Mouse (Mus musculus): ENCODE measurements at regions not wholly inside any gene's neighbourhood (a gene's known extent, or its start where the extent isn't known, plus 50 kb on each side); places are given as distances from the start of the nearest gene placed in this dataset.

DNA sequence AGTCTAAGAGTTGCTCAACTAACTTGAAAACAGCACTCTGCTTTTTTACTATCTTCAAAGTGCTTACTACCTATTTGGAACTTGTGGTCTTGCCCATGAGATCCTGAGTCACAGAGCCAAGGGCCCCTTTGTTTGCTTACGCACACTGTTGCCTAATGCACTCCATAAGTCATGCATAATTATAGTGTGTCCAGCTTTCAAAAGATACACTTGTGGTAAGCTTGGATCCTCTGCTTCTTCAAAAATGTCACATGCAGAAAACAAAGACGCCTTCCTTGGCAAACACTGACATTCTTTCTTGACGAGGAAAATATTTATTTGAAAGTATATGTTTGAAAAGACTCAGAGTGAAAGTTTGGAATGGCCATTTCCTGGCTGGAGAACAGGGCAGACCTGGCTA is 2082.3 kb downstream of the 4930444P10Rik start:
- no peak for ATAC-seq (ENCODE audit: low FRiP score, low TSS enrichment)
- Histone ChIP-seq H3K27me3 (ENCODE audit: control insufficient read depth, insufficient read depth, low read length) (no peaks in the 10 kb centered on the region), H3K4me1 (ENCODE audit: control insufficient read depth, insufficient read depth, low read length) (no peaks in the 10 kb centered on the region), H3K27ac (ENCODE audit: low read depth, low read length) (no peak overlapping the region), H3K4me2 (replicated peaks; ENCODE audit: low read depth, low read length) (no peak overlapping the region), H3K9ac (ENCODE audit: low read depth, low read length) (no peak overlapping the region), H3K9me3 (ENCODE audit: control insufficient read depth, low read length) (no peaks in the 10 kb centered on the region), H3K4me3 (ENCODE audit: low read length) (no peak overlapping the region), H3K36me3 (ENCODE audit: control insufficient read depth, insufficient read depth, low read length) (no peaks in the 10 kb centered on the region)
- 85% methylated on average over 3 of the region's 3 CpGs for WGBS

DNA sequence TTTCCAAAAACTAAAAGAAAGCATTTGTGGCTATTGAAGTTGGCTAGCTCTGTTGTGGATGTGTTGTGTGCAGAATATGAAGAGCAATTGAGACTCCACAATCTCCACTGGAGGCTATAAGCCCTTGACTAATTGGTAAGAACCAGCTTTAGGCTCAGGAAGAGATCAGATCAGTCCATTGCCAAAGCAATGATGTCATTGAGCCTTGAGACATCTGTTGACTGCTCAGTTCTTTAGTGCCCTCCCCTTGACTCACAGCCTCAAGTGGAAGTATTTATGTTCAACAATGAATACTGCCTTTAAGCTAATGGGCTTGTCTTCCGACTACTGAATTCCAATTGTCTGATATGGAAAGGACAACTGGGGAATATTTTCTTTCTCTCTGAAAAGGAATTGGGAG is 2090.6 kb downstream of the 4930444P10Rik start:
- no peaks in the 10 kb centered on the region for H3K36me3 ChIP-seq (ENCODE audit: control insufficient read depth, insufficient read depth, low read length)
- no peak for ATAC-seq (ENCODE audit: low FRiP score, low TSS enrichment)
- H3K9me3 ChIP-seq (ENCODE audit: control insufficient read depth, low read length): no peaks in the 10 kb centered on the region
- H3K4me1 ChIP-seq (ENCODE audit: control insufficient read depth, insufficient read depth, low read length): no peaks in the 10 kb centered on the region
- H3K27ac ChIP-seq (ENCODE audit: low read depth, low read length): no peak overlapping the region
- H3K9ac ChIP-seq (ENCODE audit: low read depth, low read length): no peak overlapping the region
- no peak overlapping the region for H3K4me2 ChIP-seq (replicated peaks; ENCODE audit: low read depth, low read length)
- H3K4me3 ChIP-seq (ENCODE audit: low read length): no peak overlapping the region
- no peaks in the 10 kb centered on the region for H3K27me3 ChIP-seq (ENCODE audit: control insufficient read depth, insufficient read depth, low read length)
- WGBS: 55% methylated on average over 1 of the region's 1 CpGs

DNA sequence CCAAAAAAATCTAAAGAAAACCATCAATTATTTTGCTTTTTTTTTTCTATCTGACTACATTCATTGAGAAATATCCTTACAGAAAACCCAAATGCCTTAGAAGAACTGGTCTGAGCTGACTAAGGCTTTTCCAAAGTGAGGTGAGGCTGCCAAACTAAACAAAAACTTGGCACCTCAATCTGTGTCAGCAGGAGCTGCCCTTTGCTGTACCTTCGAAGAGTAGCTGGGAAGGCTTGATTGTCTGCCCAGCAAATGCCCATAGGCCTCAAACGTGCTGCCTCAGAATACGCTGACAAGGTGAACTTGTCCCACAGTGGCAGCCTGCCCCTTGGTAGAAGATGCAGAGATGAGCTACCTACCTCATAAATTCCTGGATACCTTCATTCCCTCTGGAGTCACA is 2091.7 kb downstream of the 4930444P10Rik start:
- Histone ChIP-seq H3K9me3 (ENCODE audit: control insufficient read depth, low read length) (no peaks in the 10 kb centered on the region), H3K4me1 (ENCODE audit: control insufficient read depth, insufficient read depth, low read length) (no peaks in the 10 kb centered on the region), H3K4me2 (replicated peaks; ENCODE audit: low read depth, low read length) (no peak overlapping the region), H3K27ac (ENCODE audit: low read depth, low read length) (no peak overlapping the region), H3K27me3 (ENCODE audit: control insufficient read depth, insufficient read depth, low read length) (no peaks in the 10 kb centered on the region), H3K4me3 (ENCODE audit: low read length) (no peak overlapping the region), H3K36me3 (ENCODE audit: control insufficient read depth, insufficient read depth, low read length) (no peaks in the 10 kb centered on the region), H3K9ac (ENCODE audit: low read depth, low read length) (no peak overlapping the region)
- no peak for ATAC-seq (ENCODE audit: low FRiP score, low TSS enrichment)
- 37% methylated on average over 3 of the region's 3 CpGs for WGBS

DNA sequence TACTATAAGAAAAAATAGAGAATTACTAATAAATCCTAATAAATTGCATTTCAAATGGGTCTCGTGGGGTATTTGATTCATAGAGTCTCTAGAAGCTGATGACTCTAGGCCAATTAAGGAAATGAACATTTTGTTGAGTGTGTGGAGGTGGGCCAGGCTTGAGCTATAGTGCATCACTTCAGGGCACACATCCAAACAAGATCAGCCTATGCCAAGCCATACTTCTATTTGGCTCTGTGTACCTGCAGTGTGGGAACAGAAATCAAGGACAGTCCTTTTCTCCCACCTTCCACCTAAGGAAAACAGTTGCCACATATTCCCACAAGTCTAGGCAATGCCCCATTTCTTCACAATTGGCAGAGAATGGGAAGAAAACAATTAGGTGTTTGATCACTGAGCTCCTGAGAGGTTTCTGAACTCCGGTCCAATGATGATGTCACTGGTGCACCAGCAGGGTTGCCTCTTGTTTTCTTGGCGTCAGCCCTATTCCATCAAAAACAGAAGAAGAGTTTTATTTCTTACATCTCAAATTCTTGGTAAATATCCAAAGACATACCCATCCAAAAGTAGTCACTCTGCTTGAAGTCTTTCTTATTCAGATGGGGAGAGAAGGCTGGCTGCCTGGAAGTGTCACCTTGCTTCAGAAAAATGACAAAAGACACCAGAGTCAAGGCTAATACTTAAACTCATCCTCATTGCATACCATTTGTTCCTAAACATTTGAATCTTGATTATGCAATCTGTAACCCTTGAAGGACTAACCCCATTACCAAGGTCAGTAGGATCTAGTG is 2092.3 kb downstream of the 4930444P10Rik start:
- no peaks in the 10 kb centered on the region for H3K36me3 ChIP-seq (ENCODE audit: control insufficient read depth, insufficient read depth, low read length)
- H3K4me3 ChIP-seq (ENCODE audit: low read length): no peak overlapping the region
- H3K27me3 ChIP-seq (ENCODE audit: control insufficient read depth, insufficient read depth, low read length): no peaks in the 10 kb centered on the region
- no peak overlapping the region for H3K27ac ChIP-seq (ENCODE audit: low read depth, low read length)
- no peaks in the 10 kb centered on the region for H3K9me3 ChIP-seq (ENCODE audit: control insufficient read depth, low read length)
- no peak overlapping the region for H3K4me2 ChIP-seq (replicated peaks; ENCODE audit: low read depth, low read length)
- 76% methylated on average over 3 of the region's 3 CpGs for WGBS
- no peak for ATAC-seq (ENCODE audit: low FRiP score, low TSS enrichment)
- no peaks in the 10 kb centered on the region for H3K4me1 ChIP-seq (ENCODE audit: control insufficient read depth, insufficient read depth, low read length)
- H3K9ac ChIP-seq (ENCODE audit: low read depth, low read length): no peak overlapping the region

DNA sequence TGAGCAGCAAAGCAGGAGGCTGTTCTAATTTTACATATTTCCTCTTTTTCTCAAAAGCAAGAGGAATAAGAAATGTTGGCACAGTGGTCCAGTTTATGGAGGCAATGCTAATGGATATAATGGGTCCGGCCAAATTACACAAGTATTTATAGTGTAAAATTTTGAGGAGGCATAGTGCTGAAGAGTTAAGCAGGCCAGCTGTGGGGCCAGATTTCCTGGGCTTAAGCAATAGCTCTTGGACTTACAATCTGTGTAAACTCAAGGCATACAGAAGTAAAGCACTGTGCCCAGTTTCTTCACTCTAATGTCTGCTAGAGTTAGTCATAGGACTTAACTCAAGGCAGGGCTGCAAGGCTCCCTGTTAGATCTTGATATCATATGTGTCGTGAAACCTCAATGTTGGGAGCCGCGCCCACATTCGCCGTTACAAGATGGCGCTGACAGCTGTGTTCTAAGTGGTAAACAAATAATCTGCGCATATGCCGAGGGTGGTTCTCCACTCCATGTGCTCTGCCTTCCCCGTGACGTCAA is 2094.9 kb downstream of the 4930444P10Rik start:
- Histone ChIP-seq H3K27ac (ENCODE audit: low read depth, low read length) (no peak overlapping the region), H3K27me3 (ENCODE audit: control insufficient read depth, insufficient read depth, low read length) (no peaks in the 10 kb centered on the region), H3K4me2 (replicated peaks; ENCODE audit: low read depth, low read length) (no peak overlapping the region), H3K9me3 (ENCODE audit: control insufficient read depth, low read length) (no peaks in the 10 kb centered on the region), H3K9ac (ENCODE audit: low read depth, low read length) (no peak overlapping the region), H3K4me1 (ENCODE audit: control insufficient read depth, insufficient read depth, low read length) (no peaks in the 10 kb centered on the region), H3K36me3 (ENCODE audit: control insufficient read depth, insufficient read depth, low read length) (no peaks in the 10 kb centered on the region), H3K4me3 (ENCODE audit: low read length) (no peak overlapping the region)
- 98% methylated on average over 7 of the region's 11 CpGs for WGBS
- ATAC-seq (ENCODE audit: low FRiP score, low TSS enrichment): no peak

DNA sequence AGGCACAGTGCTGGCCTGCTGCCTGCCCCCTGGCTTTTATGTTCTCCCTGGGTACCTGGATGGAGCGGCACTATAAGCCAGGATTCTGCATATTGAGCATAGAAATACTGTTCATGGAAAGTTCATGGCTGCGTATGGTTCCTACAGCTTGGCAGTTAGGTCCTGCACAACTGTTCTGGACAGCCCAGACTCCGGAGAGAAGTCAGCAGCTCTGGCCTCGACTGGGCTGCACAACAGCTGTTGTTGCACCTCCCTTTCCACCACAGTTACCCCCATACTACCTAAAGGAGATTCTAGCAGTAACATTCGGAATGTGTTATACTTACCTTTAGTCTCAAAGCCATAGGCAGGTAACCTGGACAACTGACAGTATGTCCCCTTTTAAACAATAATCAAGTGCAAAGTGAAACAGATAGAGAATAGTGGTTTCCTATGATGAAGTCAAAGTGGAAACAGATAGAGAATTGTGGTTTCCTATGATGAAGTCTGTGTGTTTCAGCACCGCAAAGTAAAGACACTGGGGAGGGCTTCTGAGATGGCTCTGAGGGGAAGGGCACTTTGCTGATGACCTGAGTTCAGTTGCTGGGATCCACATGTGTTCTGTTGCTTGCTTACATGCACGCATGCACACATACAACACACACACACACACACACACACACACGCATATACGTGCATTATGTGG is 2099.2 kb downstream of the 4930444P10Rik start:
- Histone ChIP-seq H3K36me3 (ENCODE audit: control insufficient read depth, insufficient read depth, low read length) (no peaks in the 10 kb centered on the region), H3K27ac (ENCODE audit: low read depth, low read length) (no peak overlapping the region), H3K4me2 (replicated peaks; ENCODE audit: low read depth, low read length) (no peak overlapping the region), H3K27me3 (ENCODE audit: control insufficient read depth, insufficient read depth, low read length) (no peaks in the 10 kb centered on the region), H3K4me1 (ENCODE audit: control insufficient read depth, insufficient read depth, low read length) (no peaks in the 10 kb centered on the region), H3K9me3 (ENCODE audit: control insufficient read depth, low read length) (no peaks in the 10 kb centered on the region), H3K4me3 (ENCODE audit: low read length) (no peak overlapping the region), H3K9ac (ENCODE audit: low read depth, low read length) (no peak overlapping the region)
- WGBS: 90% methylated on average over 9 of the region's 9 CpGs
- ATAC-seq (ENCODE audit: low FRiP score, low TSS enrichment): no peak

DNA sequence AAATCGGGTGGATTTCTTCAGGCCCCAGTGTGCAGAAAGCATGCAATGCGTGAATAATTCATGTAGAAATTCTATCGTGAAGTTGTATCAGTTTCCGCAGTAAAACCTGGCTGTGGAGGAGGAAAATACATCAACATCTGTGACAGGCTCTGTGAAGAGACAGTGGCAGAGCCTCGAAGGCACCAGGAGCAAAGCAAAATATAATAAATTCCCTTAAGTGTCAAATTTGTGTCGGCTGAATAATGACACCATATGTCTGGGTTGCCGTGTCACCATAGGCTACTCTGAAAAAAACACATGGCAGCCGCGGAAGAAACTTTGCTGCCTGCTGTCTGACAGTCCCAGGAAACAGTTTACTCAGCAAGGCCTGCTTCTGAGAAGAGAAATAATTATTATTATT is 2100.1 kb downstream of the 4930444P10Rik start:
- no peaks in the 10 kb centered on the region for H3K27me3 ChIP-seq (ENCODE audit: control insufficient read depth, insufficient read depth, low read length)
- no peak overlapping the region for H3K9ac ChIP-seq (ENCODE audit: low read depth, low read length)
- no peak overlapping the region for H3K4me3 ChIP-seq (ENCODE audit: low read length)
- H3K4me2 ChIP-seq (replicated peaks; ENCODE audit: low read depth, low read length): no peak overlapping the region
- peak; percentile 75; the same call in 1 of the 2 replicates for ATAC-seq (ENCODE audit: low FRiP score, low TSS enrichment)
- WGBS: 13% methylated on average over 9 of the region's 9 CpGs
- no peak overlapping the region for H3K27ac ChIP-seq (ENCODE audit: low read depth, low read length)
- no peaks in the 10 kb centered on the region for H3K36me3 ChIP-seq (ENCODE audit: control insufficient read depth, insufficient read depth, low read length)
- no peaks in the 10 kb centered on the region for H3K9me3 ChIP-seq (ENCODE audit: control insufficient read depth, low read length)
- H3K4me1 ChIP-seq (ENCODE audit: control insufficient read depth, insufficient read depth, low read length): no peaks in the 10 kb centered on the region

DNA sequence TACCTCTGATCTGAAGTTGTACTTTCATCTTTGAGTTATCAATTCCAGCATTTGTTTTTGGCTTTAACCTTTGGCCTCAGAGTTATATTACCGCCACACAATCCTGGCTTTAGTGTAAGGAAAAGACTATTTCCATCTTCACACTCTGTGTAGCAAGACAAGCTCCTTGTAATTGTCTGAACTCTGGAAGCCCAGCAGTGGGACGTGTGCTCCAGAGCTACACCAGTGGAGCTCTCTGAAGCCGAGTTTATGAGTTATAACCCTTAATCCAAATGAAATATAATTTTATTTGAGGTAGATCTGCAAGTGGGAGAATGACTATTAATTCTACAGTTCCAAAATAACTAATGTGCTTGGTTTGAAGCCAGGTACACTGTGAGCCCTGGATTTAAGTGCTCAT is 2103.8 kb downstream of the 4930444P10Rik start:
- Histone ChIP-seq H3K4me2 (replicated peaks; ENCODE audit: low read depth, low read length) (no peak overlapping the region), H3K4me3 (ENCODE audit: low read length) (no peak overlapping the region), H3K27me3 (ENCODE audit: control insufficient read depth, insufficient read depth, low read length) (no peaks in the 10 kb centered on the region), H3K36me3 (ENCODE audit: control insufficient read depth, insufficient read depth, low read length) (no peaks in the 10 kb centered on the region), H3K9me3 (ENCODE audit: control insufficient read depth, low read length) (no peaks in the 10 kb centered on the region), H3K27ac (ENCODE audit: low read depth, low read length) (no peak overlapping the region), H3K4me1 (ENCODE audit: control insufficient read depth, insufficient read depth, low read length) (no peaks in the 10 kb centered on the region), H3K9ac (ENCODE audit: low read depth, low read length) (no peak overlapping the region)
- no peak for ATAC-seq (ENCODE audit: low FRiP score, low TSS enrichment)
- 67% methylated on average over 3 of the region's 3 CpGs for WGBS

DNA sequence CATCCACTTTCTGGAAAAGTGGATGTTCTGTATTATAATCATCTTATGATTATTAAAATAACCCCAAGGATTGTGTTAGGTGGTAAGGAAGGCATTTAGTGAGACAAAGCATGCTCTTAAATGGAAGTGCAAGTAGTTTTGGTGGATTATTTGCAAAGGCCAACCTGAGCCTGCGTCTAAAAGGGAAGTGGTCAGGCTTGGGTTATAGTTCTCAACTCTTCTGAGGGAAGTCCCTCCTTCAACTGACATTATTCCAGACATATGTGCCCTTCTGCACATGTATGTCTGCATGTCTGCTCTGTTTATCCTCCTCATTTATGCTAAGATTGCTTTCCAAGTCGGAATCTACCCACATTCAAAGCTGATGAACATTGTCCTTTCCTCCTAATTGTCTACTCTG is 2108.3 kb downstream of the 4930444P10Rik start:
- no peaks in the 10 kb centered on the region for H3K9me3 ChIP-seq (ENCODE audit: control insufficient read depth, low read length)
- no peak overlapping the region for H3K4me2 ChIP-seq (replicated peaks; ENCODE audit: low read depth, low read length)
- no peak overlapping the region for H3K4me3 ChIP-seq (ENCODE audit: low read length)
- no peak overlapping the region for H3K27ac ChIP-seq (ENCODE audit: low read depth, low read length)
- ATAC-seq (ENCODE audit: low FRiP score, low TSS enrichment): no peak
- H3K9ac ChIP-seq (ENCODE audit: low read depth, low read length): no peak overlapping the region
- H3K27me3 ChIP-seq (ENCODE audit: control insufficient read depth, insufficient read depth, low read length): no peaks in the 10 kb centered on the region
- H3K36me3 ChIP-seq (ENCODE audit: control insufficient read depth, insufficient read depth, low read length): no peaks in the 10 kb centered on the region
- 91% methylated on average over 2 of the region's 2 CpGs for WGBS
- no peaks in the 10 kb centered on the region for H3K4me1 ChIP-seq (ENCODE audit: control insufficient read depth, insufficient read depth, low read length)

Data from kidney, embryonic 14.5 days (tissue).